Mouse (Mus musculus) midbrain, embryonic 13.5 days (tissue): ENCODE measurements around the gene Znrf2. TPM values are rescaled to one million over a fixed set of nuclear protein-coding genes. Genes with fewer than 3 reads are reported as not detected.
"Not testable (repeated sequence)": the region's sequence is repeated elsewhere in the genome, so short reads cannot be mapped to it uniquely, and the experiment has no call there.

Experiments used
- ATAC-seq: fragments of 200-750 bp; cut with Nextera tagmentation; 2 replicates; pipeline ENCODE4 v1.8.0; 2017; ENCODE audit warnings: mild to moderate bottlenecking, moderate TSS enrichment, moderate library complexity
- H3K27ac ChIP-seq: fragments of 300-500 bp; sonication (generic); 2 replicates; pipeline ENCODE4 v1.5.1; 2015; ENCODE audit warnings: inconsistent platforms, mild to moderate bottlenecking, moderate library complexity
- H3K27me3 ChIP-seq: fragments of 300-500 bp; sonication (generic); 2 replicates; pipeline ENCODE4 v1.6.1; 2015; ENCODE audit warnings: mild to moderate bottlenecking, inconsistent platforms
- H3K36me3 ChIP-seq: fragments of 300-500 bp; sonication (generic); 2 replicates; pipeline ENCODE4 v1.6.1; 2015; ENCODE audit warnings: mild to moderate bottlenecking, inconsistent platforms
- H3K4me1 ChIP-seq: fragments of 300-500 bp; sonication (generic); replicated peaks from 2 replicates; pipeline ENCODE4 v1.6.1; 2015; ENCODE audit warnings: inconsistent platforms
- H3K4me2 ChIP-seq: fragments of 300-500 bp; sonication (generic); replicated peaks from 2 replicates; pipeline ENCODE4 v1.6.1; 2015; ENCODE audit warnings: moderate library complexity, mild to moderate bottlenecking, inconsistent platforms
- H3K4me3 ChIP-seq: fragments of 300-500 bp; sonication (generic); replicated peaks from 2 replicates; pipeline ENCODE4 v1.5.1; 2015; ENCODE audit warnings: mild to moderate bottlenecking, inconsistent platforms
- H3K9ac ChIP-seq: fragments of 300-500 bp; sonication (generic); replicated peaks from 2 replicates; pipeline ENCODE4 v1.6.1; 2015; ENCODE audit warnings: mild to moderate bottlenecking, inconsistent platforms
- H3K9me3 ChIP-seq: fragments of 300-500 bp; sonication (generic); 2 replicates; pipeline ENCODE4 v1.6.1; 2016; ENCODE audit warnings: mild to moderate bottlenecking, inconsistent platforms
- WGBS: fragments of 180-500 bp; shearing (Covaris S2); methylation state at CpG from one replicate; pipeline ENCODE4 v1.1.7; 2015; 5-methylcytosine and 5-hydroxymethylcytosine counted together
- polyA plus RNA-seq: library from polyadenylated mRNA; unstranded; fragments of >200 nt; fragmentation: Nextera tagmentation; extraction: Ambion mirVana; gene quantifications from 2 replicates; pipeline ENCODE4 v1.2.1, GENCODE M21; 2015

Znrf2 gene
- polyA plus RNA-seq, 1 experiment from 2014 or later, result 6.4 TPM

DNA sequence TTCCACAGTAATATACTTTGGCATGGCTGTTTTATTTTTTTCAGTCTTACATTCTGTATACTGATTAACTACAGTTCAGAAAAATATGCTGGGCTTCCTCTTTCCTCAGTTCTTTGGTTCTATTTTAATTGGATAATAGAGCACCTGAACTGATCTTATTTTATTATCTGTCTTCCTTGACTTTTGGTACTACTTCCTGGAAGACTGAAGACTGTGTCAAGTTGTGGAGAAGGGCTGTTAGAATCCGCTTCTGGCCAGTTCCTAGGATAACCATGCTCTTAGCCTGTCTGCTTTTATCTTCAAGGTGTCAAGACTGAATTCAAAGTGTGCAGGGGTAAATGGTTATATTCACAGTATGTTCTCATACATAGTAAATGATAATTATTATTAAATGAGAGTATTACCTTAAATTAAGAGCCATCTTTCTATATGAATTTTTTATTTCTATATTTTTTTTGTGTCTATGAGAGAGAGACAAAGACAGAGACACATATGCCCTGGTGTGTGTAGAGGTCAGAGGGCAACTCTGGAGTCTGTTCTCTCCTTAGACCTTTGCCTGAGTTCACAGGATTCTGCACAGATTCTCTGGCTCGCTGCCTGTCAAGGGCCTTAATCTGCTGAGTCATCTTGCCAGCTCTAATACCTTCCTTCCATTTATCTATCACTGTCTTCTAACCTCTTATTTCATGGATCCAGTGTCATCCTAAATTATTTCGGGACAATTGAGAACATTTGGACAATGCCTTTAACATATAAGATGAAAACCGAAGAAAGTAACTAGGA lies 39.3 kb downstream of the Znrf2 start:
- Histone ChIP-seq H3K4me2 (no peak overlapping the region), H3K4me3 (no peak overlapping the region), H3K36me3 (no peaks in the 10 kb centered on the region), H3K4me1 (peaks cover 22% of the 10 kb centered on the region), H3K9ac (no peak overlapping the region), H3K9me3 (no peaks in the 10 kb centered on the region), H3K27me3 (no peaks in the 10 kb centered on the region), H3K27ac (no peak overlapping the region)
- no peak for ATAC-seq
- 54% methylated on average over 4 of the region's 4 CpGs for WGBS

DNA sequence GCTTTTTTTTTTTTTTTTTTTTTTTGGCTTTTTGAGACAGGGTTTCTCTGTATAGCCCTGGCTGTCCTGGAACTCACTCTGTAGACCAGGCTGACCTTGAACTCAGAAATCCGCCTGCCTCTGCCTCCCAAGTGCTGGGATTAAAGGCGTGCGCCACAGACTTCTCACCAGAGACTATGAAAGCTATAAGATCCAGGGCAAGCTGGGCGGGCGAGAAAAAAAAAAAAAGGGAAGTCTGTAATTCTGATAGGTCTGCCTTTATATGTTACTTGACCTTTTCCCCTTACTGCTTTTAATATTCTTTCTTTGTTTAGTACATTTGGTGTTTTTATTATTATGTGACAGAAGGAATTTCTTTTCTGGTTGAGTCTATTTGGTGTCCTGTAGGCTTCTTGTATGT lies 42.4 kb downstream of the Znrf2 start:
- H3K27ac ChIP-seq, ATAC-seq, H3K36me3 ChIP-seq, H3K4me2 ChIP-seq, H3K27me3 ChIP-seq, H3K4me3 ChIP-seq, H3K9ac ChIP-seq, H3K9me3 ChIP-seq, H3K4me1 ChIP-seq: not testable (repeated sequence)
- WGBS, result 93% methylated on average over 5 of the region's 5 CpGs

DNA sequence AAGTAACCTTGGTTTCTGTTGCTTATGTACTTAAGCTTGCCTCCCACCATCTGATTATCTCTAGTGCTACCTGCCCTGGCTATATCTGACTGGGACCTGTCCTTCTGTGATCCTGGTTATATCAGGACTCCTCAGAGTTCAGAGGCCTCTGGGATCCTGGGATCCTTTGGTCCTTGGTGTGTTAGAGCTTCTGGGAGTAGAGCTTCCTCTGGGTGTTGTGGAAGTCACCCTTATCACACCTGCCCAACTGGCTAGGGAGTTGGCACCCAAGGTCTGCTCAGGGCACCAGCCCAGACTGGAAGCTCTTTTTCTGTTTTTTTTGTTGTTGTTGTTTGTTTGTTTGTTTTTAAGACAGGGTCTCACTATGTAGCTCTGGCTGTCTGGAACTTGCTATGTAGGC lies 43.5 kb downstream of the Znrf2 start:
- Histone ChIP-seq H3K9me3 (no peaks in the 10 kb centered on the region), H3K9ac (no peak overlapping the region), H3K4me3 (no peak overlapping the region), H3K4me1 (no peaks in the 10 kb centered on the region), H3K27ac (no peak overlapping the region), H3K36me3 (no peaks in the 10 kb centered on the region), H3K4me2 (no peak overlapping the region), H3K27me3 (no peaks in the 10 kb centered on the region)
- no peak for ATAC-seq

DNA sequence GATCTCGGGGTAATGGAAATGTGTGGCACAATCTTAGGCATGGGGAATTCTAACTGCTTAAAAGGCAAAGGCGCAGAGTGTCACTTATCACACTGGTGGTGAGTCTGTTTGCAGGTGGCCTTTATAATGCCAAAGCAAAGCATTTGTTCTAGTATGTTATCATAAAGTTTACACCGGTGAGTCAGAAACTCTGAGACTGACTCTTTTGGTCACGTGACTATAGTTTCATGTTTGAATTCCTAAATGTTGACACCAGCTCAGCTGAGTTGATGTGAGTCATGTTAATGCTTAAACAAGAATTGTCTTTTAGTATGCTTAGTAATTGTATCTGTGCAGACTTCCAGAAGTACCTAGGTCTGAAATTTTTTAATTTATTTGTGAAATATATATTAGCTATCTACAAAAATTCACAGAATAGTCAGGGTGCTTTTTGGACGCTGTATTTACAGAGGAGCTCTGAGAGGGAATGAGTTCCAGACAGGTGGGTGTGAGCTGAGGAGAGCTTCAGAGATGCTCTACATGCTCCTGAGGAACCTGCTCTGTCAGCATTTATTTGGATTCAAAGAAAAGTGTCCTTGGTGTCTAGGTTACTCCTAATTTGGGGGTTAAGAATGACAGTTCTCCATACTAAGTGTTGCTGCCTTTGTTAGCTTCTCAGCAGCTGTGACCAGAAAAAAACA lies 50.2 kb downstream of the Znrf2 start:
- Histone ChIP-seq H3K36me3 (no peaks in the 10 kb centered on the region), H3K27me3 (no peaks in the 10 kb centered on the region), H3K27ac (no peak overlapping the region), H3K9ac (no peak overlapping the region), H3K4me1 (no peaks in the 10 kb centered on the region), H3K4me3 (no peak overlapping the region), H3K9me3 (no peaks in the 10 kb centered on the region), H3K4me2 (no peak overlapping the region)
- WGBS, result 90% methylated on average over 5 of the region's 5 CpGs
- ATAC-seq, result no peak

DNA sequence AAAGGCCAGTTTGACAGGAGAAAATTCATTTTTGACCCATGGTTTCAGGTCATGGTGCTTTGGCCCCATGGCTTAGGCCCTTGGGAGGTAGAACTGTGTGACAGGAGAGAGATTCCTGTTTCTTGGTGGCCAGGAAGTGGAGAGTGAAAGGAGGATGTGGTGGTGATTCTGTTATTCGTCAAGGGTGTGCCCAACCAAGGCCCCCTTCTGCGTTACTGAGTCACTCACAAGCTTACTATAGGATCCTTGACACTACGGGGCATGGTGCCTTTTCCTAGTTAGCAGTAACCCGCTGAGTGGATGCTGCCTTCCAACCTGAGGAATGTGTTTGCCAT lies 50.7 kb downstream of the Znrf2 start:
- Histone ChIP-seq H3K4me2 (no peak overlapping the region), H3K4me1 (no peaks in the 10 kb centered on the region), H3K27ac (no peak overlapping the region), H3K27me3 (no peaks in the 10 kb centered on the region), H3K9ac (no peak overlapping the region), H3K4me3 (no peak overlapping the region), H3K36me3 (no peaks in the 10 kb centered on the region), H3K9me3 (no peaks in the 10 kb centered on the region)
- no peak for ATAC-seq
- WGBS, result 67% methylated on average over 4 of the region's 4 CpGs

DNA sequence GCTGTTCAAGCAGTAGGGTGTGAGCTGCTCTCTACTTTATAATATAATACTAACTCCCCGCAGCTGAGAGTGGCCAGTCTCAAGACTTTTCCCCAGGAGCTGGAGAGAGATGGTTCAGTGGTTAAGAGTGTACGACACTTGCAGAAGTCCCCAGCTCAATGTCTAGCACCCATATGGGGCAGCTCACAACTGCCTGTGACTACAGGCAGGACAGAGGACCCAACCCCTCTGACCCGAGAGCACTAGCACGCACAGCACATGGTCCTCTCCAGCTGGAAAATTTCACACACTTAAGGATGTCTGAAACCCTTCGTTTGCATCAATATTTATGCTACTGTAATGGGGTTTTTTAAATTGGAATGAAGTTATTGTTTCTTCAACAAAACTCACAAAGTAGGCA lies 56.3 kb downstream of the Znrf2 start:
- no peaks in the 10 kb centered on the region for H3K9me3 ChIP-seq
- H3K9ac ChIP-seq, result no peak overlapping the region
- no peak overlapping the region for H3K27ac ChIP-seq
- H3K4me2 ChIP-seq, result no peak overlapping the region
- no peaks in the 10 kb centered on the region for H3K4me1 ChIP-seq
- ATAC-seq, result no peak
- H3K36me3 ChIP-seq, result no peaks in the 10 kb centered on the region
- WGBS, result 89% methylated on average over 5 of the region's 5 CpGs
- H3K27me3 ChIP-seq, result no peaks in the 10 kb centered on the region
- H3K4me3 ChIP-seq, result no peak overlapping the region

DNA sequence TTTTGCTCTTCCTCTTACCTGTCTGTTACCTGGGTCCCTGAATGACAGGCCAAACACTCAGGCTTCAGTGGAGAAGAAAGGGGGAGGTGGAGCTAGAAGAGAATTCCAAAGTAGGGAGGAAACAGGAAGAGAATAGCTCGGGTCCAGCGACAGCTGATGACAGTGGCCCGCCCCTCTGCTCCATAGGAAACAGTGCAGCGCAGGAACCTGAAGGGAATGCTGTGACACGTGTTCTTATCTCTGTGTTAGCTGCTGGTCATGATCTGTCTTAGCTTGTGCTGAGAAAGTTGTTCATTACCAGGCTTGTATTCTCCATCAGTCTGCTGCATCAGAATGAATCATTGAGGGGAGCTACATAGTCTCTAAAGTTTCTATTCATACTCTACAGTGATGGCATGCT lies 60.1 kb downstream of the Znrf2 start:
- no peak overlapping the region for H3K4me3 ChIP-seq
- H3K4me2 ChIP-seq, result no peak overlapping the region
- H3K27ac ChIP-seq, result no peak overlapping the region
- H3K27me3 ChIP-seq, result no peaks in the 10 kb centered on the region
- H3K9ac ChIP-seq, result no peak overlapping the region
- WGBS, result 51% methylated on average over 5 of the region's 5 CpGs
- H3K36me3 ChIP-seq, result no peaks in the 10 kb centered on the region
- H3K4me1 ChIP-seq, result no peaks in the 10 kb centered on the region
- ATAC-seq, result no peak
- no peaks in the 10 kb centered on the region for H3K9me3 ChIP-seq

DNA sequence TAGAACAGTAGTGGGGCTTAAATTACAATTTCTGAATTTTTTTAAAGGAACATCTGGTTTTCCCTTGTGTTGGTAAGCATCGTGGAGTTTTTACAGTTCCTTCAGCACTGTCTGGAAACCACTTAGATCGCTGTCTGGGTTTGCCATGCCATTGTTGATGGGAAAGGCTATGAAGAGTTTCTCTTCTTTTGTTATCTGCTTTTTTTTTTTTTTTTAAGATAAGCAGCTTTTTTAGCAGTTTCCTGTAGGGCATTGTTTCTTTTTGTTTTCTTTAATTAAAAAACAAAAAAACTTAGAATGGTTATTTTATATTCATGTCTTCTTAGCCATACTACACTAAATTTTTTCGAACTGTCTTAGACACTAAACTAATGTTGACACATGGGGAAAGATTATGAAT lies 60.9 kb downstream of the Znrf2 start:
- WGBS, result 92% methylated on average over 3 of the region's 3 CpGs
- Histone ChIP-seq H3K4me3 (no peak overlapping the region), H3K9ac (no peak overlapping the region), H3K27ac (no peak overlapping the region), H3K9me3 (no peaks in the 10 kb centered on the region), H3K4me1 (no peaks in the 10 kb centered on the region), H3K27me3 (no peaks in the 10 kb centered on the region), H3K4me2 (no peak overlapping the region), H3K36me3 (no peaks in the 10 kb centered on the region)
- ATAC-seq, result no peak

DNA sequence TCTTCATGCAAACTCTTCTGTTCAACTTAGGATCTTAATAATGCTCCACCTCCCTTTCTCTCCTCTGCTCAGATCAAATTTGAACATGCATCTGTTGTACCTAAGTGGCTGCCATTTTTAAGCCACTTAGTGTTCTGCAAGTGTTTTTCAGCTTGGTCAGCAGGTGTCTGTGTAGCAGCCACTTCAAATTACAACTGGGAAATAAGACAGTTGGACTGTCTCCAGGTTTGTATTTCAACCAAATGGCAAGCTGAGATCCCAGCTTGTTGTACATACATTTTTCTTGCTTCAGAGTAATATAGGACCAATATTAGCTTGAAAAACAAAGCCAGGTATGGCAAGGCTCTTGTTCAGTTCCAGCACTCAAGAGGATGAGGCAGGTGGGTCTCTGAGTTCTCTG lies 61.8 kb downstream of the Znrf2 start:
- ATAC-seq, result no peak
- no peak overlapping the region for H3K9ac ChIP-seq
- no peak overlapping the region for H3K27ac ChIP-seq
- H3K4me3 ChIP-seq, result no peak overlapping the region
- H3K9me3 ChIP-seq, result no peaks in the 10 kb centered on the region
- no peaks in the 10 kb centered on the region for H3K36me3 ChIP-seq
- no peaks in the 10 kb centered on the region for H3K27me3 ChIP-seq
- H3K4me1 ChIP-seq, result no peaks in the 10 kb centered on the region
- no peak overlapping the region for H3K4me2 ChIP-seq

DNA sequence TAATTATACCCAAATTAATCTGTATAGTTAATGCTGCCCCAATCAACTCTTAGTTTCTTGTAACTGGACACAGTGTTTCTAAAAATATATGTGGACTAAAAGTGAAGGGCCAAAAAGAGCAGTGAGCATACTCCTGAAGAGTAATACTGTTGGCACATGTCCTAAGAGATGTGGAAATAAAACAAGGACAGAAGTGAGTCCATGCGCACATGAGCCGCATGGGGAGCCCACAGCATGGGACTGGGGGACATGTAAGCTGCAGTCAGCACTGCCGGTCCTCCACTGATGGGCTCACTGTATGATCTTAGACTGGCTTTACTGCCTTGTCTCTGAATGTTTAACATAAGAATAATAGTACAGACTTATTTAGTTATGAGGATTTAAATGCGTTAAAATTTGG lies 63.4 kb downstream of the Znrf2 start:
- no peak overlapping the region for H3K4me2 ChIP-seq
- ATAC-seq, result no peak
- no peak overlapping the region for H3K4me3 ChIP-seq
- H3K9me3 ChIP-seq, result no peaks in the 10 kb centered on the region
- 94% methylated on average over 4 of the region's 4 CpGs for WGBS
- no peaks in the 10 kb centered on the region for H3K4me1 ChIP-seq
- no peaks in the 10 kb centered on the region for H3K27me3 ChIP-seq
- H3K27ac ChIP-seq, result no peak overlapping the region
- no peak overlapping the region for H3K9ac ChIP-seq
- H3K36me3 ChIP-seq, result no peaks in the 10 kb centered on the region

DNA sequence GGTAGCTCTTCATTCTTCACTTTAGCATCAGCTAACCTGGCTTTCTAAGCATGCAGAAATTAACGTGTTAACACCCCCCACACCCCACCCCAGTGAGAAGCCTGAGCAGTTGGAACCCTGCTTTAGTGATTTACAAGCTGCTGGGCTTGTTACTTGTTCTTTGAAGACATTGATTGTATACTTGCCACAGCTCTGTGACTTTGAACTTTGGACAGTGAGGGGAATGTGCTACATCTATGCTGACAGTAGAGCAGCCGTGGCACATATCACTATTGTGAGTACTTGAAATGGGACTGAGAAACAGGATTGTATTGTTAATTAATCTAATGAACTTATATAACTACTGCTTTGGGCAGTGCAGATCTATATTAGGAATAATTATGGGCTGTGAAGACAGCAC lies 66.7 kb downstream of the Znrf2 start:
- Histone ChIP-seq H3K9me3 (no peaks in the 10 kb centered on the region), H3K4me2 (no peak overlapping the region), H3K9ac (no peak overlapping the region), H3K27me3 (no peaks in the 10 kb centered on the region), H3K27ac (no peak overlapping the region), H3K4me1 (no peaks in the 10 kb centered on the region), H3K36me3 (no peaks in the 10 kb centered on the region), H3K4me3 (no peak overlapping the region)
- no peak for ATAC-seq
- 83% methylated on average over 2 of the region's 2 CpGs for WGBS

DNA sequence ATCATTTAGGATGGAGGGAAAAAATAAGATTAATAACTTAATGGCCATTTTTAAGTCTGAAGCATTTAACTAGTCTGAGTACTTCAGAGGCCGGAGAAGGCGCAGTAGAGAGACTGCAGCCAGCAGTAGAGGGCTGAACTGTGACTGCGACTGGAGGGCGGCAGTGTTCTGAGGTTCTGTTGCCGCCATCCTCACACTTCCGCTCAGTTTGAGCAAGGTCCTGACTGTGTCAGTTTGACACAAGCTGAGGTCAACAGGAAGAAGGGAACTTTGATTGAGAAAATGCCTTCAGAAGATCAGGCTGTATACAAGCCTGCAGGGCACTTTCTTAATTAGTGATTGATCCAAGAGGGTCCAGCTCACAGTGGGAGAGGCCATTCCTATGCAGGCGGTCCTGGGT lies 69.5 kb downstream of the Znrf2 start:
- no peak overlapping the region for H3K27ac ChIP-seq
- no peak for ATAC-seq
- no peak overlapping the region for H3K4me2 ChIP-seq
- no peak overlapping the region for H3K4me3 ChIP-seq
- H3K9ac ChIP-seq, result no peak overlapping the region
- H3K4me1 ChIP-seq, result peaks cover 7% of the 10 kb centered on the region; the same call in 1 of the 2 replicates
- WGBS, result 61% methylated on average over 7 of the region's 7 CpGs
- no peaks in the 10 kb centered on the region for H3K27me3 ChIP-seq
- H3K36me3 ChIP-seq, result no peaks in the 10 kb centered on the region
- no peaks in the 10 kb centered on the region for H3K9me3 ChIP-seq

DNA sequence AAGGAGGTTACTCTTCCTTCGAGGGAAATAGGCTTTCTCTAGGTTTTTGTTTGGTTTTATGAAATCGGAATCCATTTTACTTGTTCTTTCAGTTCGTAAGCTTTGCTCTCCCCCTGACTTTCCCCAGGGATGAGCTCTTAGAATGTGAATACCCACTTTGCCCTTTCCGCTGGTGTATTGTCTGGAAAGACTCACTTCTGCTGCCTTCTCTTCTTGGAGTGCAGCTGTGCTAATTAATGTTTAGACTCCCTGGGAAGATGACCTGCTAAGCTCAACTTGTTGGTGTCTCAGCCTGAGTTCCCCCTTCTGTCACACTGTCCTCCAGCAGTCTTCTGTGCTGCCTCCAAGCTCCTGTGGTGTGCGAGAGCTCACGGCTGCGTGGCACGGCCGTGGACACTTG lies 73.5 kb downstream of the Znrf2 start:
- Histone ChIP-seq H3K4me3 (no peak overlapping the region), H3K4me2 (no peak overlapping the region), H3K9me3 (no peaks in the 10 kb centered on the region), H3K36me3 (no peaks in the 10 kb centered on the region), H3K27ac (no peak overlapping the region), H3K27me3 (no peaks in the 10 kb centered on the region), H3K9ac (no peak overlapping the region), H3K4me1 (peaks cover 7% of the 10 kb centered on the region; the same call in 1 of the 2 replicates)
- no peak for ATAC-seq
- WGBS, result 38% methylated on average over 9 of the region's 9 CpGs
